Mouse (Mus musculus) liver, embryonic 18 days (tissue): ENCODE data around the gene Tox4. TPM values are rescaled to one million over a fixed set of nuclear protein-coding genes. Genes with fewer than 3 reads are reported as not detected.

Experiments
- polyA plus RNA-seq: library from polyadenylated mRNA; depleted of rRNA; stranded (reverse); fragments of >200 nt; gene quantifications from 2 replicates; pipeline ENCODE4 v1.2.3, GENCODE M21; 2012; rRNA removed

The Tox4 gene
- polyA plus RNA-seq, result 10.3 and 11.0 TPM in 2 replicates

GRCm38 (mm10) chr14:52278932-52279746, at the start of gene Tox4, which contains the start of gene Rab2b:
Gene Tox4, plus strand, starts transcription at chr14:52279146.
Gene Rab2b, minus strand, starts transcription at chr14:52279545.

DNA sequence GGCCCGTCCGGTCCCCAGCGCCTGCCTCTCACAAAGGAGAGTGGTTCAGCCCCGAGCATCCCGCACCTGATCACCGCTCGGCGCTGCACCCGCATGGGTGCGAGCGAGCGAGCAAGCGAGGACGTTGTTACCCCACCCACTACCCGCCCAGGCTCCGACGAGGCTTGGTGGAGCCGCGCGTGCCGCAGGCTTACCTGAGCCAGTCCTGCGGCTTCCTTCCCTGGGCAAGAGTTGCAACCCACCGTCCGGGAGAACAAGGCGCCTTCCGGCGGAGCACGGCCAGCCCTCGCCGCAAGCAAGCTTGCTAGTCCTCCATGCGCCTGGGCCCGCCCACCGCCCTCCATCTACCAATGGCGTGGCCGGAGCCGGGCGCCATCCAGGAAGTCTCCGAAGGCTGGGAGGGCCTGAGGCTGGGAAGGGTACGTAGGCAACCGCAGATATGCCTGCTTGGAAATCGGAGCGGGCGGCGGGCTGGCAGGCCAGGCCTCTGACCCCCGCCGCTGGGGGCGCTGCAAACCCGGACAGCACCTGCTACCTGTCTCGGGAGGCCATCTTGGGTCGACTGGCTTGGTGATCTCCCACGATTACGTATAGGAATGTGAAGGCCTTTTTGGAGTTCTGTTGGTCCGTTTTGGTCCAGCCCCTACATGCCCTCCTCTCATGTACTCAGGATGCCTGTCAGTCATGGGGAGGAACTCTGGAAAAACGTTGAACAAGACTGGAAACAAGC, 21.3 kb upstream of the Tox4 start, which contains the start of gene Chd8:
Chd8 (minus strand) TSS at position 297 of the 730 bp plus-strand sequence.

GRCm38 (mm10) chr14:52304644-52305271, 25.8 kb downstream of the Tox4 start, which contains the start of gene Mettl3:
Gene Mettl3, minus strand, starts transcription at chr14:52305128.

DNA sequence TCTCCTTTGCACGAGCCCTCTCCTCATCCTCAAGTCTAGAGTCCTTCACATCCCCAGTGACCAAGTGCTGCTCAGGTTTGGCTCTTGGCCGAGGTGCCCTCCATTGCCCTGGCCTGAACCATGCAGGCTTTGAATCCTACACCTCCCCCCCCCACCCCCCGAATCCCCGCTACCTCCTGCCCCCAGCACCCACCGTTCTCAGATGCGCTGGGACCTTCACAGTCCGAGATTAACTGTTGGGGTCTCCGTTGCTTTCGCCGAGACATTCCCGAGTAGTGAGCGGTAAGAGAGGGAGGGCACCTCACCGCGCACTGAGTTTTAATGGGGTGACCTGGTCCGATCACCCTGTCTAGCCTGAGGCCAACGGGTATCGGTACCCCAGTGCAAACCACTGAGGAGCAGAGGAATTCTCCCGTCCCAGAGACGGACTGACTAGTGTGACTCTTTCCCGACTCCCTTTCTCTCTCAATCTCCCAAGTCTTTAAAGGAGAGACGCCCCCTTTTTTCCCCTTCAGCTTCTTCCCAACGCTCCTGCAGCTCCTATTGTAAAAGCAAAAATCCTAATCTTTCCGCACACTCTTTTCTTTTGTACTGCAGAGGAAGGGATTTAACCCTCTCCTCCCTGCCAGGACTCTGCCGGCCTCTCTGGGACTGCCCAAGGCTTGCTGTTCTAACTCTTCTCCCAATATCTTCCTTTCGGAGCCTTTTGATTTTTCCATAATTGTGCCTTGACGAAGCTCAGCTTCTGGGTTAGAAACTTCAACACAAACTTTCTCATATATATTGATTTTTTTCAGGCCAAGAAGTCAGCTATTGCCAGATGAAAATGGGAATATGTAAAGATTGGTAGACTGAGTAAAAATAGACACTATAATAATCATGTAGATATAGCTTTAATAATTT, 49.2 kb downstream of the Tox4 start, which contains the start of gene Sall2:
Sall2 (minus strand) TSS at position 853 of the 903 bp plus-strand sequence.

Other genes with a start within 250 kb of the Tox4 start
- 0.05 TPM in 2 replicates for gene Olfr221, start 236.7 kb upstream of the Tox4 start, polyA plus RNA-seq
- gene Hnrnpc, start 175.1 kb upstream of the Tox4 start, polyA plus RNA-seq, result 128 and 133 TPM in 2 replicates
- 0.91 and 1.1 TPM in 2 replicates for gene Rpgrip1, start 168.4 kb upstream of the Tox4 start, polyA plus RNA-seq
- 15.5 and 16.5 TPM in 2 replicates for gene Supt16, start 81.7 kb upstream of the Tox4 start, polyA plus RNA-seq
- 10.3 and 12.0 TPM in 2 replicates for gene Chd8, start 21.4 kb upstream of the Tox4 start, polyA plus RNA-seq
- gene Rab2b, start 399 bp downstream of the Tox4 start, polyA plus RNA-seq, result 3.7 and 4.0 TPM in 2 replicates
- gene Mettl3, start 26.0 kb downstream of the Tox4 start, polyA plus RNA-seq, result 10.9 and 11.1 TPM in 2 replicates
- 1.3 TPM in 2 replicates for gene Sall2, start 49.6 kb downstream of the Tox4 start, polyA plus RNA-seq
- not detected in 2 replicates for gene Olfr1513, start 77.3 kb downstream of the Tox4 start, polyA plus RNA-seq
- not detected in 2 replicates for gene Olfr1512, start 100.0 kb downstream of the Tox4 start, polyA plus RNA-seq
- gene Olfr1511, start 118.2 kb downstream of the Tox4 start, polyA plus RNA-seq, result not detected in 2 replicates
- gene Olfr1510, start 135.2 kb downstream of the Tox4 start, polyA plus RNA-seq, result not detected in 2 replicates
- not detected in 2 replicates for gene Olfr1509, start 163.8 kb downstream of the Tox4 start, polyA plus RNA-seq
- not detected in 2 replicates for gene Olfr1508, start 188.3 kb downstream of the Tox4 start, polyA plus RNA-seq
- gene Olfr1507, start 216.6 kb downstream of the Tox4 start, polyA plus RNA-seq, result not detected in 2 replicates